Comparison of ENCODE assay signal across 8 mouse cellular contexts in genomic region chr15:63998410-63998765, GRCm38 (mm10).
DNase-seq lines count a peak whose midpoint lies in the region; ATAC-seq and TF ChIP-seq lines count a peak whose summit lies in the region.

No protein-coding gene starts in this region.

- H3K4me2 ChIP-seq in kidney, embryonic 16.5 days (replicated peaks; ENCODE audit: low read depth, low read length) = peak overlapping the region; percentile 74
- H3K4me2 ChIP-seq in intestine, embryonic 14.5 days (ENCODE audit: low read length) = peak overlapping the region; percentile 73
- H3K4me2 ChIP-seq in midbrain, postnatal 0 days (ENCODE audit: low read depth, low read length, poor library complexity, severe bottlenecking) = peak overlapping the region; percentile 73

- peaks cover 18% of the 10 kb centered on the region for H3K4me1 ChIP-seq in kidney, embryonic 16.5 days (ENCODE audit: insufficient read depth, low read length)
- H3K4me1 ChIP-seq in embryonic facial prominence, embryonic 10.5 days = peaks cover 42% of the 10 kb centered on the region
- peaks cover 11% of the 10 kb centered on the region for H3K4me1 ChIP-seq in intestine, embryonic 14.5 days (replicated peaks; ENCODE audit: control insufficient read depth, insufficient read depth, low read length)
- H3K4me1 ChIP-seq in midbrain, postnatal 0 days (ENCODE audit: insufficient read depth, low read length) = peaks cover 4% of the 10 kb centered on the region

- under 1% methylated on average over 16 of the region's 16 CpGs for WGBS in kidney, embryonic 16.5 days
- under 1% methylated on average over 16 of the region's 16 CpGs for WGBS in embryonic facial prominence, embryonic 10.5 days
- under 1% methylated on average over 16 of the region's 16 CpGs for WGBS in intestine, embryonic 14.5 days
- WGBS in midbrain, postnatal 0 days = 2% methylated on average over 16 of the region's 16 CpGs

- H3K9ac ChIP-seq in kidney, embryonic 16.5 days (replicated peaks; ENCODE audit: low read length) = peak overlapping the region; percentile 89
- H3K9ac ChIP-seq in intestine, embryonic 14.5 days (ENCODE audit: low read length) = peak overlapping the region; percentile 48
- H3K9ac ChIP-seq in midbrain, postnatal 0 days (replicated peaks; ENCODE audit: low read length, poor library complexity, severe bottlenecking) = peak overlapping the region; percentile 42

- TF ChIP-seq CTCF in midbrain, postnatal 0 days (IDR thresholded peaks at IDR 0.05) = peak; percentile 26; the same call in 1 of the 2 replicates

- 0 out of 2 replicates have a peak, but pooled peaks cover 2% of the 10 kb centered on the region for H3K36me3 ChIP-seq in kidney, embryonic 16.5 days (ENCODE audit: insufficient read depth, low read length)
- H3K36me3 ChIP-seq in embryonic facial prominence, embryonic 10.5 days (replicated peaks) = no peaks in the 10 kb centered on the region
- no peaks in the 10 kb centered on the region for H3K36me3 ChIP-seq in intestine, embryonic 14.5 days (ENCODE audit: control insufficient read depth, insufficient read depth, low read length)
- H3K36me3 ChIP-seq in midbrain, postnatal 0 days (ENCODE audit: insufficient read depth, low read length) = no peaks in the 10 kb centered on the region

- no peaks in the 10 kb centered on the region for H3K9me3 ChIP-seq in kidney, embryonic 16.5 days (ENCODE audit: low read length)
- H3K9me3 ChIP-seq in embryonic facial prominence, embryonic 10.5 days = no peaks in the 10 kb centered on the region
- no peaks in the 10 kb centered on the region for H3K9me3 ChIP-seq in intestine, embryonic 14.5 days (ENCODE audit: control insufficient read depth, low read length)
- H3K9me3 ChIP-seq in midbrain, postnatal 0 days (ENCODE audit: low read length) = no peaks in the 10 kb centered on the region

- H3K4me3 ChIP-seq in kidney, embryonic 16.5 days (ENCODE audit: low read length) = peak overlapping the region; percentile 91
- peak overlapping the region; percentile 88 for H3K4me3 ChIP-seq in embryonic facial prominence, embryonic 10.5 days
- H3K4me3 ChIP-seq in intestine, embryonic 14.5 days (ENCODE audit: low read depth, low read length) = peak overlapping the region; percentile 57
- peak overlapping the region; percentile 92 for H3K4me3 ChIP-seq in midbrain, postnatal 0 days (ENCODE audit: low read depth, low read length)

- no peak for DNase-seq in kidney, postnatal 25 days
- no peak for DNase-seq in embryonic facial prominence, embryonic 10.5 days (ENCODE audit: low spot score)
- DNase-seq in intestine, embryonic 14.5 days (ENCODE audit: low spot score) = peak; percentile 95
- DNase-seq in midbrain, postnatal 0 days (ENCODE audit: low spot score) = no peak
- DNase-seq in right cerebral cortex, adult 18-20 months = no peak
- DNase-seq in spleen, postnatal 14 days (ENCODE audit: low spot score in 2 of 2) = no peak
- DNase-seq in adrenal gland, postnatal 14 days = no peak

- H3K27me3 ChIP-seq in kidney, embryonic 16.5 days (ENCODE audit: insufficient read depth, low read length) = no peaks in the 10 kb centered on the region
- no peaks in the 10 kb centered on the region for H3K27me3 ChIP-seq in embryonic facial prominence, embryonic 10.5 days (replicated peaks; ENCODE audit: low read depth, poor library complexity, severe bottlenecking)
- H3K27me3 ChIP-seq in intestine, embryonic 14.5 days (replicated peaks; ENCODE audit: control insufficient read depth, insufficient read depth, low read length) = no peaks in the 10 kb centered on the region
- H3K27me3 ChIP-seq in midbrain, postnatal 0 days (ENCODE audit: insufficient read depth, low read length) = no peaks in the 10 kb centered on the region

- peak overlapping the region; percentile 31; the same call in 1 of the 2 replicates for H3K27ac ChIP-seq in kidney, embryonic 16.5 days (ENCODE audit: low read length)
- peak overlapping the region; percentile 96 for H3K27ac ChIP-seq in embryonic facial prominence, embryonic 10.5 days (replicated peaks)
- peak overlapping the region; percentile 84; the same call in 1 of the 2 replicates for H3K27ac ChIP-seq in intestine, embryonic 14.5 days (ENCODE audit: low read depth)
- peak overlapping the region; percentile 93 for H3K27ac ChIP-seq in midbrain, postnatal 0 days (ENCODE audit: low read depth, low read length)

- ATAC-seq in kidney, embryonic 16.5 days (ENCODE audit: low FRiP score, low TSS enrichment) = peak; percentile 79
- peak; percentile 78 for ATAC-seq in intestine, embryonic 14.5 days (replicated peaks; ENCODE audit: low FRiP score, low TSS enrichment, low read depth)
- ATAC-seq in midbrain, postnatal 0 days (ENCODE audit: low FRiP score) = peak; percentile 74

Comparison
In these comparisons a context has a peak if more than half of its experiments do, and no peak if none do; other contexts are left out.
1. H3K27ac ChIP-seq: peak in every context shown above with its lines; median percentile 96 in embryonic facial prominence, embryonic 10.5 days; 93 in midbrain, postnatal 0 days; 84 in intestine, embryonic 14.5 days; 31 in kidney, embryonic 16.5 days.